Mouse (Mus musculus) adrenal gland, postnatal 10 days (tissue): ENCODE data around the gene Chst10. TPM values are rescaled to one million over a fixed set of nuclear protein-coding genes. Genes with fewer than 3 reads are reported as not detected.

Source experiments
- DNase-seq: peaks from one replicate; pipeline ENCODE4 v3.0.0; 2021; ENCODE audit warnings: mixed read lengths
- total RNA-seq, 2 experiments: library from RNA; stranded (reverse); gene quantifications; 2 replicates each; pipeline ENCODE4 v1.2.3; 2021

The Chst10 gene
- total RNA-seq, 2 experiments from 2014 or later = 1.5 to 2.5 TPM

- no peak for DNase-seq
These were observed 28.4 kb downstream of the Chst10 start for GRCm38 (mm10) chr1:38869398-38870195.

- no peak for DNase-seq
These were observed 31.7 kb downstream of the Chst10 start for GRCm38 (mm10) chr1:38866242-38866641.

- no peak for DNase-seq
These were observed 33.6 kb downstream of the Chst10 start for GRCm38 (mm10) chr1:38864341-38864740.

GRCm38 (mm10) chr1:38862213-38862612 lies 35.7 kb downstream of the Chst10 start:
- peak; percentile 61 for DNase-seq

GRCm38 (mm10) chr1:38860867-38861524 lies 37.0 kb downstream of the Chst10 start:
- DNase-seq = no peak

- no peak for DNase-seq
These were observed 37.8 kb downstream of the Chst10 start for GRCm38 (mm10) chr1:38860207-38860606.

GRCm38 (mm10) chr1:38856196-38856595 lies 41.8 kb downstream of the Chst10 start:
- DNase-seq = peak; percentile 73

GRCm38 (mm10) chr1:38852250-38852649 lies 45.7 kb downstream of the Chst10 start:
- DNase-seq = no peak

- no peak for DNase-seq
These were observed 47.3 kb downstream of the Chst10 start for GRCm38 (mm10) chr1:38850650-38851049.

GRCm38 (mm10) chr1:38848451-38849289 lies 49.3 kb downstream of the Chst10 start:
- no peak for DNase-seq

- DNase-seq = no peak
These were observed 50.0 kb downstream of the Chst10 start for GRCm38 (mm10) chr1:38847975-38848374.

GRCm38 (mm10) chr1:38843275-38843674 lies 54.7 kb downstream of the Chst10 start:
- DNase-seq = no peak

GRCm38 (mm10) chr1:38842861-38843260 lies 55.1 kb downstream of the Chst10 start:
- no peak for DNase-seq

- no peak for DNase-seq
These were observed 58.0 kb downstream of the Chst10 start for GRCm38 (mm10) chr1:38839944-38840343.

GRCm38 (mm10) chr1:38836477-38836872 lies 61.5 kb downstream of the Chst10 start, which contains the start of gene Lonrf2:
Gene Lonrf2, minus strand, starts transcription at chr1:38836711.
- DNase-seq = peak; percentile 22

- peak; percentile 55 for DNase-seq
These were observed 62.1 kb downstream of the Chst10 start for GRCm38 (mm10) chr1:38835568-38836476.

- peak; percentile 40 for DNase-seq
These were observed 63.1 kb downstream of the Chst10 start for GRCm38 (mm10) chr1:38834899-38835298.

- no peak for DNase-seq
These were observed 73.0 kb downstream of the Chst10 start for GRCm38 (mm10) chr1:38824926-38825325.

GRCm38 (mm10) chr1:38823851-38824250 lies 74.1 kb downstream of the Chst10 start:
- DNase-seq = no peak

GRCm38 (mm10) chr1:38819691-38820090 lies 78.3 kb downstream of the Chst10 start:
- DNase-seq = no peak

- DNase-seq = no peak
These were observed 80.3 kb downstream of the Chst10 start for GRCm38 (mm10) chr1:38817671-38818070.

GRCm38 (mm10) chr1:38817268-38817667 lies 80.7 kb downstream of the Chst10 start:
- no peak for DNase-seq
